Mouse (Mus musculus) CH12.LX (cell line): ENCODE results near the gene Smg6. TPM values are rescaled to one million over a fixed set of nuclear protein-coding genes. Genes with fewer than 3 reads are reported as not detected.
A peak's percentile ranks its signal among the peaks of the same experiment; 100 is the strongest.

Experiments used
- DNase-seq: peaks from one replicate; pipeline ENCODE4 v3.0.0-alpha.2; 2013; ENCODE audit errors: extremely low read depth
- H3K27ac ChIP-seq: 2 replicates; pipeline ENCODE4 v1.5.1; 2012; ENCODE audit warnings: low read depth, mild to moderate bottlenecking, control low read depth, moderate library complexity; ENCODE audit not compliant: insufficient read depth
- H3K27me3 ChIP-seq: replicated peaks from 2 replicates; pipeline ENCODE3; 2012; ENCODE audit warnings: inconsistent platforms
- H3K36me3 ChIP-seq, 2 experiments: replicated peaks in 1 of 2; 2 replicates each; pipeline versions ENCODE3 to v1.6.1; 2012; ENCODE audit warnings: inconsistent platforms in 1 of 2, low read length in 1 of 2, mild to moderate bottlenecking in 1 of 2, mixed read lengths in 1 of 2, moderate library complexity in 1 of 2; ENCODE audit not compliant: control insufficient read depth in 1 of 2, insufficient read depth in 1 of 2
- H3K4me1 ChIP-seq, 2 experiments: 2 replicates each; pipeline ENCODE4 v1.6.1; 2012; ENCODE audit warnings: inconsistent platforms in 1 of 2, moderate library complexity in 1 of 2; ENCODE audit not compliant: insufficient read depth in 2 of 2, control insufficient read depth in 1 of 2
- H3K4me2 ChIP-seq: 2 replicates; pipeline ENCODE4 v1.6.1; 2012; ENCODE audit warnings: low read depth, mild to moderate bottlenecking, control low read depth; ENCODE audit not compliant: poor library complexity, insufficient read depth, severe bottlenecking
- H3K4me3 ChIP-seq, 3 experiments: fragments of 150-350 bp in 1 of 3; sonication (generic) in 1 of 3; replicated peaks in 1 of 3; 2 replicates each; pipeline versions ENCODE3 to v1.5.1; 2011 to 2012; ENCODE audit warnings: low read depth in 2 of 3, low read length in 2 of 3, mild to moderate bottlenecking in 2 of 3, moderate library complexity in 2 of 3, control low read depth in 1 of 3, improper control_type of control experiment in 1 of 3, inconsistent platforms in 1 of 3, mixed read lengths in 1 of 3; ENCODE audit not compliant: poor library complexity in 1 of 3
- H3K79me2 ChIP-seq: replicated peaks from 2 replicates; pipeline ENCODE4 v1.6.1; 2012; ENCODE audit warnings: mild to moderate bottlenecking, moderate library complexity; ENCODE audit not compliant: control insufficient read depth, poor library complexity, insufficient read depth, severe bottlenecking; ENCODE audit errors: extremely low read depth
- H3K9ac ChIP-seq: 2 replicates; pipeline ENCODE4 v1.6.1; 2012; ENCODE audit warnings: low read depth, mild to moderate bottlenecking, control low read depth, moderate library complexity; ENCODE audit not compliant: insufficient read depth
- H3K9me3 ChIP-seq: replicated peaks from 2 replicates; pipeline ENCODE3; 2012; ENCODE audit warnings: low read length, inconsistent platforms, mixed read lengths
- BHLHE40 ChIP-seq: IDR thresholded peaks from 2 replicates; pipeline ENCODE4 v1.6.1; 2011; ENCODE audit warnings: mild to moderate bottlenecking, low read depth, low read length, improper control_type of control experiment
- CHD1 ChIP-seq: IDR thresholded peaks from 2 replicates; pipeline ENCODE4 v1.6.1; 2012; ENCODE audit warnings: low read depth, low read length, improper control_type of control experiment, inconsistent platforms
- CHD2 ChIP-seq: IDR thresholded peaks from 2 replicates; pipeline ENCODE4 v1.6.1; 2011; ENCODE audit warnings: low read length, improper control_type of control experiment
- CTCF ChIP-seq, 2 experiments: IDR thresholded peaks in 1 of 2; conservative IDR thresholded peaks in 1 of 2; 2 replicates each; pipeline ENCODE4 v1.5.1; 2011 to 2012; ENCODE audit warnings: low read depth in 2 of 2, low read length in 2 of 2, improper control_type of control experiment in 1 of 2, inconsistent platforms in 1 of 2, mild to moderate bottlenecking in 1 of 2, moderate library complexity in 1 of 2
- E2F4 ChIP-seq: IDR thresholded peaks from 2 replicates; pipeline ENCODE4 v1.6.1; 2011; ENCODE audit warnings: low read depth, low read length, improper control_type of control experiment; ENCODE audit not compliant: insufficient replicate concordance
- ELF1 ChIP-seq: IDR thresholded peaks from 2 replicates; pipeline ENCODE4 v1.6.1; 2014; ENCODE audit warnings: low read depth, mild to moderate bottlenecking, inconsistent platforms, low read length, improper control_type of control experiment
- EP300 ChIP-seq: IDR thresholded peaks from 2 replicates; pipeline ENCODE4 v1.6.1; 2011; ENCODE audit warnings: low read length, improper control_type of control experiment
- ETS1 ChIP-seq: conservative IDR thresholded peaks from 2 replicates; pipeline ENCODE4 v1.6.1; 2012; ENCODE audit warnings: low read depth, mild to moderate bottlenecking, inconsistent platforms, low read length, improper control_type of control experiment, moderate library complexity
- GABPA ChIP-seq: IDR thresholded peaks from 2 replicates; pipeline ENCODE4 v1.6.1; 2012; ENCODE audit warnings: low read depth, low read length, improper control_type of control experiment, inconsistent platforms; ENCODE audit not compliant: insufficient replicate concordance
- HCFC1 ChIP-seq: IDR thresholded peaks from 2 replicates; pipeline ENCODE4 v1.6.1; 2012; ENCODE audit warnings: low read depth, mild to moderate bottlenecking, inconsistent platforms, low read length, improper control_type of control experiment
- IRF4 ChIP-seq: IDR thresholded peaks from 2 replicates; pipeline ENCODE4 v1.6.1; 2014; ENCODE audit warnings: low read depth, mild to moderate bottlenecking, inconsistent platforms, low read length, improper control_type of control experiment
- JUN ChIP-seq: IDR thresholded peaks from 2 replicates; pipeline ENCODE4 v1.6.1; 2011; ENCODE audit warnings: low read depth, mild to moderate bottlenecking, low read length, improper control_type of control experiment, moderate library complexity; ENCODE audit not compliant: insufficient read depth
- JUND ChIP-seq: conservative IDR thresholded peaks from 2 replicates; pipeline ENCODE4 v1.6.1; 2011; ENCODE audit warnings: low read depth, low read length, improper control_type of control experiment
- KAT2A ChIP-seq: IDR thresholded peaks from 2 replicates; pipeline ENCODE4 v1.6.1; 2012; ENCODE audit warnings: low read length, improper control_type of control experiment, inconsistent platforms; ENCODE audit not compliant: insufficient replicate concordance
- MAFK ChIP-seq: IDR thresholded peaks from 2 replicates; pipeline ENCODE4 v1.6.1; 2011; ENCODE audit warnings: low read length, improper control_type of control experiment; ENCODE audit not compliant: insufficient replicate concordance
- MAX ChIP-seq: IDR thresholded peaks from 2 replicates; pipeline ENCODE4 v1.6.1; 2011; ENCODE audit warnings: low read length, improper control_type of control experiment
- MAZ ChIP-seq: IDR thresholded peaks from 2 replicates; pipeline ENCODE4 v1.6.1; 2012; ENCODE audit warnings: low read depth, mild to moderate bottlenecking, inconsistent platforms, low read length, improper control_type of control experiment, moderate library complexity
- MEF2A ChIP-seq: IDR thresholded peaks from 2 replicates; pipeline ENCODE4 v1.6.1; 2014; ENCODE audit warnings: low read depth, mild to moderate bottlenecking, inconsistent platforms, low read length, improper control_type of control experiment, borderline replicate concordance
- MXI1 ChIP-seq: IDR thresholded peaks from 2 replicates; pipeline ENCODE4 v1.6.1; 2011; ENCODE audit warnings: mild to moderate bottlenecking, low read depth, low read length, improper control_type of control experiment
- MYC ChIP-seq: IDR thresholded peaks from 2 replicates; pipeline ENCODE4 v1.6.1; 2011; ENCODE audit warnings: low read depth, mild to moderate bottlenecking, improper control_type of control experiment, low read length
- NELFE ChIP-seq: IDR thresholded peaks from 2 replicates; pipeline ENCODE4 v1.6.1; 2011; ENCODE audit warnings: low read depth, low read length, improper control_type of control experiment
- NRF1 ChIP-seq: IDR thresholded peaks from 2 replicates; pipeline ENCODE4 v1.6.1; 2014; ENCODE audit warnings: low read depth, mild to moderate bottlenecking, inconsistent platforms, low read length, improper control_type of control experiment, moderate library complexity
- PAX5 ChIP-seq: IDR thresholded peaks from 2 replicates; pipeline ENCODE4 v1.6.1; 2012; ENCODE audit warnings: low read length, inconsistent platforms, mixed read lengths
- POLR2A ChIP-seq: IDR thresholded peaks from 2 replicates; pipeline ENCODE4 v1.6.1; 2011; ENCODE audit warnings: low read depth, mild to moderate bottlenecking, improper control_type of control experiment, low read length
- POLR2AphosphoS2 ChIP-seq: IDR thresholded peaks from 2 replicates; pipeline ENCODE4 v1.6.1; 2011; ENCODE audit warnings: low read depth, low read length, improper control_type of control experiment
- RAD21 ChIP-seq: IDR thresholded peaks from 2 replicates; pipeline ENCODE4 v1.6.1; 2011; ENCODE audit warnings: low read depth, mild to moderate bottlenecking, low read length, improper control_type of control experiment, moderate library complexity
- RCOR1 ChIP-seq: conservative IDR thresholded peaks from 2 replicates; pipeline ENCODE4 v1.6.1; 2012; ENCODE audit warnings: low read depth, mild to moderate bottlenecking, inconsistent platforms, low read length, improper control_type of control experiment
- SIN3A ChIP-seq: IDR thresholded peaks from 2 replicates; pipeline ENCODE4 v1.6.1; 2012; ENCODE audit warnings: low read length, improper control_type of control experiment, inconsistent platforms
- SMC3 ChIP-seq: IDR thresholded peaks from 2 replicates; pipeline ENCODE4 v1.6.1; 2011; ENCODE audit warnings: low read depth, low read length, improper control_type of control experiment
- TBP ChIP-seq: conservative IDR thresholded peaks from 2 replicates; pipeline ENCODE4 v1.6.1; 2011; ENCODE audit warnings: low read depth, low read length, improper control_type of control experiment
- TCF12 ChIP-seq: IDR thresholded peaks from 2 replicates; pipeline ENCODE4 v1.6.1; 2014; ENCODE audit warnings: low read depth, mild to moderate bottlenecking, inconsistent platforms, low read length, improper control_type of control experiment
- UBTF ChIP-seq: IDR thresholded peaks from 2 replicates; pipeline ENCODE4 v1.6.1; 2012; ENCODE audit warnings: low read depth, mild to moderate bottlenecking, inconsistent platforms, low read length, improper control_type of control experiment, moderate library complexity
- USF1 ChIP-seq: IDR thresholded peaks from 2 replicates; pipeline ENCODE4 v1.6.1; 2014; ENCODE audit warnings: low read depth, mild to moderate bottlenecking, inconsistent platforms, low read length, improper control_type of control experiment
- USF2 ChIP-seq: conservative IDR thresholded peaks from 2 replicates; pipeline ENCODE4 v1.6.1; 2011; ENCODE audit warnings: low read depth, low read length, improper control_type of control experiment
- ZC3H11A ChIP-seq: IDR thresholded peaks from 2 replicates; pipeline ENCODE4 v1.6.1; 2012; ENCODE audit warnings: low read depth, mild to moderate bottlenecking, inconsistent platforms, low read length, improper control_type of control experiment
- ZKSCAN1 ChIP-seq: IDR thresholded peaks from 2 replicates; pipeline ENCODE4 v1.6.1; 2012; ENCODE audit warnings: low read depth, inconsistent platforms, low read length, improper control_type of control experiment, borderline replicate concordance
- ZMIZ1 ChIP-seq: IDR thresholded peaks from 2 replicates; pipeline ENCODE4 v1.6.1; 2012; ENCODE audit warnings: low read depth, mild to moderate bottlenecking, inconsistent platforms, low read length, improper control_type of control experiment
- ZNF384 ChIP-seq: IDR thresholded peaks from 2 replicates; pipeline ENCODE4 v1.6.1; 2012; ENCODE audit warnings: low read depth, low read length, improper control_type of control experiment, inconsistent platforms
- dilution Hi-C: fragments of 300-500 bp; cut with MboI; formaldehyde crosslinking; loops from 2 replicates; pipeline ENCODE4 v1.14.3; 2020; ENCODE audit warnings: low sequenced_read_pairs; ENCODE audit not compliant: extremely low pct_unique_long_range_greater_than_20kb, extremely low pct_ligation_motif_present
- in situ Hi-C: fragments of 300-500 bp; cut with MboI; formaldehyde crosslinking; loops from 3 replicates; pipeline ENCODE4 v1.14.3; 2019; ENCODE audit warnings: low sequenced_read_pairs, low pct_ligation_motif_present, low pct_unique_long_range_greater_than_20kb, mixed read lengths
- polyA plus RNA-seq: library from polyadenylated mRNA; unstranded; fragments of >175 nt; gene quantifications from 2 replicates; pipeline ENCODE4 v1.2.1, GENCODE M21; 2012; ENCODE audit warnings: low read depth; ENCODE audit not compliant: insufficient read length
- total RNA-seq, 2 experiments: library from RNA; depleted of rRNA; stranded (reverse); fragments of 300-350 nt in 1 of 2; fragments of >200 nt in 1 of 2; gene quantifications; 2 replicates each; pipeline ENCODE4 v1.2.3; 2012 to 2014

Smg6 gene
- total and polyA plus RNA-seq, 3 experiments: 9.0 to 18.5 (median 12.1) TPM

DNA sequence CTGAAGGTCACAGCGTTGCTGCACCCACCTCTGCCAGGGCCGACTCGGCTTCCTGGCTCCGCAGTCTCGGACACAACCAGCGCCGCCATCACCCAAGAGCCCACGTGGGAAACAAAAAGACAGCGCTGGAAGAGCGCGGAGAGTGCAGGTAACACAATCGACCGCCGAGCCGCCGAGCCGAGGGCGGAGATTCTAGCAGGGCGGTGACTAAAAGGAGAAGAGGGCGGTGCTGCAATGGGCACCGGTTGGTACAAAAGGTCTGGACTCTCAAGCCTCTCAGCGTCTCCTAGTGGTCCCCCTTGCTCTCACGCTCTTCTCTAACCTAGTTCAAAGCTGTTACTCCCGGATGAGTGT, 264.7 kb downstream of the Smg6 start:
- peaks cover 3 to 19% of the 10 kb centered on the region in 2 experiments for H3K36me3 ChIP-seq
- peaks cover 25 to 60% of the 10 kb centered on the region in 2 experiments for H3K4me1 ChIP-seq
- H3K27me3 ChIP-seq: peaks cover 35% of the 10 kb centered on the region
- peaks cover 21% of the 10 kb centered on the region for H3K79me2 ChIP-seq
- H3K4me3 ChIP-seq: peak overlapping the region; percentile 69 to 100 (median 90)
- no peak overlapping the region for H3K27ac ChIP-seq
- peak; percentile 97 for DNase-seq
- peaks cover 8% of the 10 kb centered on the region for H3K9me3 ChIP-seq
- dilution Hi-C loops: no loop called here
- TF ChIP-seq RAD21 (peak; percentile 64), ETS1 (no peak; the same call in none of the 2 replicates), CHD1 (0 out of 2 replicates have a peak, but pooled peaks have one; percentile 12), USF1 (peak; percentile 93), EP300 (no peak), CTCF (conservative IDR thresholded peaks at IDR 0.05 in 1 of 2, IDR thresholded peaks at IDR 0.05 in 1 of 2; ENCODE audit: low read depth in 2 of 2, low read length in 2 of 2) (peak in 1 of 2 experiments; percentile 72; a peak in 2 of 4 replicates), MXI1 (peak; percentile 100), ZC3H11A (no peak), MAX (peak; percentile 99), RCOR1 (no peak; the same call in 1 of the 2 replicates), USF2 (peak; percentile 79), MEF2A (peak; percentile 86; the same call in 1 of the 2 replicates), SIN3A (peak; percentile 100), UBTF (no peak), KAT2A (peak; percentile 81; the same call in 1 of the 2 replicates), NRF1 (peak; percentile 70), CHD2 (no peak; the same call in none of the 2 replicates), SMC3 (peak; percentile 68), IRF4 (peak; percentile 88), TCF12 (peak; percentile 94), JUN (no peak), GABPA (peak; percentile 59; the same call in 1 of the 2 replicates), ELF1 (peak; percentile 82), BHLHE40 (peak; percentile 72), TBP (peak; percentile 95), E2F4 (no peak), NELFE (peak; percentile 95), POLR2A (peak; percentile 90), HCFC1 (peak; percentile 97), ZNF384 (no peak; the same call in 1 of the 2 replicates), ZKSCAN1 (no peak), MYC (peak; percentile 99), ZMIZ1 (peak; percentile 94), PAX5 (no peak), POLR2AphosphoS2 (peak; percentile 76; the same call in 1 of the 2 replicates), JUND (no peak), MAFK (no peak), MAZ (peak; percentile 84)
- TF ChIP-seq, all 38 proteins: peak for 25
- Histone ChIP-seq H3K4me2 (peak overlapping the region; percentile 26), H3K9ac (peak overlapping the region; percentile 77)
- in situ Hi-C loops: loop anchor here (5.0 kb wide), 2 partner anchors 37 to 97 kb away; no protein-coding TSS in a partner anchor
